Mouse (Mus musculus): Measurements from ENCODE around the gene Rpl18a.

GRCm38 (mm10) chr8:70852595-70853231 lies 44.5 kb downstream of the Rpl18a start:
- no peak for TF ChIP-seq CTCF (IDR thresholded peaks at IDR 0.05; ENCODE audit: borderline replicate concordance, control insufficient read depth, extremely low read depth, insufficient read depth, low read length, poor library complexity)
- no peak for TF ChIP-seq POLR2A (IDR thresholded peaks at IDR 0.05; ENCODE audit: control insufficient read depth, extremely low read depth, insufficient read depth, low read length, poor library complexity)

Measured in thymus, adult 2 months (tissue).